Mouse (Mus musculus): ENCODE measurements around the gene Neil1.

- TF ChIP-seq POLR2A (IDR thresholded peaks at IDR 0.05; ENCODE audit: borderline replicate concordance, control insufficient read depth, low read depth, low read length) (no peak), CTCF (IDR thresholded peaks at IDR 0.05; ENCODE audit: control insufficient read depth, insufficient read depth, low read length) (no peak)
These were observed 20.3 kb upstream of the Neil1 start for GRCm38 (mm10) chr9:57168411-57168810.

Data from bone marrow, adult 2 months (tissue).